Mouse (Mus musculus) stomach, postnatal 0 days (tissue): ENCODE data around the gene Polr2e. TPM values are rescaled to one million over a fixed set of nuclear protein-coding genes. Genes with fewer than 3 reads are reported as not detected.
A peak's percentile ranks its signal among the peaks of the same experiment; 100 is the strongest.

Experiments used
- ATAC-seq: fragments of 200-750 bp; cut with Nextera tagmentation; 2 replicates; pipeline ENCODE4 v1.8.0; 2017; ENCODE audit not compliant: low FRiP score, low TSS enrichment
- DNase-seq: peaks from one replicate; pipeline ENCODE4 v3.0.0-alpha.2; 2016; ENCODE audit warnings: low spot score
- H3K27ac ChIP-seq: fragments of 300-500 bp; sonication (generic); replicated peaks from 2 replicates; pipeline ENCODE4 v1.5.1; 2014; ENCODE audit warnings: mild to moderate bottlenecking, control low read depth
- H3K27me3 ChIP-seq: fragments of 300-500 bp; sonication (generic); 2 replicates; pipeline ENCODE4 v1.6.1; 2014; ENCODE audit warnings: low read length; ENCODE audit not compliant: control insufficient read depth, insufficient read depth
- H3K36me3 ChIP-seq: fragments of 300-500 bp; sonication (generic); 2 replicates; pipeline ENCODE4 v1.6.1; 2014; ENCODE audit warnings: low read length, mixed read lengths; ENCODE audit not compliant: control insufficient read depth, insufficient read depth
- H3K4me1 ChIP-seq: fragments of 300-500 bp; sonication (generic); replicated peaks from 2 replicates; pipeline ENCODE4 v1.6.1; 2014; ENCODE audit warnings: antibody characterized with exemption; ENCODE audit not compliant: control insufficient read depth, insufficient read depth
- H3K4me2 ChIP-seq: fragments of 300-500 bp; sonication (generic); replicated peaks from 2 replicates; pipeline ENCODE4 v1.6.1; 2014; ENCODE audit warnings: low read depth, mild to moderate bottlenecking, control low read depth, moderate library complexity
- H3K4me3 ChIP-seq: fragments of 300-500 bp; sonication (generic); 2 replicates; pipeline ENCODE4 v1.5.1; 2014; ENCODE audit warnings: low read depth, low read length, control low read depth
- H3K9ac ChIP-seq: fragments of 300-500 bp; sonication (generic); 2 replicates; pipeline ENCODE4 v1.6.1; 2014; ENCODE audit warnings: mild to moderate bottlenecking, low read length, control low read depth, mixed read lengths
- H3K9me3 ChIP-seq: fragments of 300-500 bp; sonication (generic); 2 replicates; pipeline ENCODE4 v1.6.1; 2016; ENCODE audit warnings: low read length; ENCODE audit not compliant: control insufficient read depth
- CTCF ChIP-seq: IDR thresholded peaks from 2 replicates; pipeline ENCODE4 v1.5.1; 2016; ENCODE audit warnings: antibody characterized with exemption, low read depth, mild to moderate bottlenecking, moderate library complexity
- EP300 ChIP-seq: optimal IDR thresholded peaks from 2 replicates; pipeline ENCODE3; 2016; ENCODE audit warnings: antibody characterized with exemption
- WGBS: fragments of 180-500 bp; shearing (Covaris S2); extraction: QIAGEN DNeasy Blood & Tissue Kit; methylation state at CpG from one replicate; pipeline ENCODE4 v1.1.7; 2014; 5-methylcytosine and 5-hydroxymethylcytosine counted together
- polyA plus RNA-seq: library from polyadenylated mRNA; unstranded; fragments of >200 nt; fragmentation: Nextera tagmentation; extraction: Ambion mirVana; gene quantifications from 2 replicates; pipeline ENCODE4 v1.2.1, GENCODE M21; 2015

The Polr2e gene
- polyA plus RNA-seq, 1 experiment from 2014 or later = 122 TPM

DNA sequence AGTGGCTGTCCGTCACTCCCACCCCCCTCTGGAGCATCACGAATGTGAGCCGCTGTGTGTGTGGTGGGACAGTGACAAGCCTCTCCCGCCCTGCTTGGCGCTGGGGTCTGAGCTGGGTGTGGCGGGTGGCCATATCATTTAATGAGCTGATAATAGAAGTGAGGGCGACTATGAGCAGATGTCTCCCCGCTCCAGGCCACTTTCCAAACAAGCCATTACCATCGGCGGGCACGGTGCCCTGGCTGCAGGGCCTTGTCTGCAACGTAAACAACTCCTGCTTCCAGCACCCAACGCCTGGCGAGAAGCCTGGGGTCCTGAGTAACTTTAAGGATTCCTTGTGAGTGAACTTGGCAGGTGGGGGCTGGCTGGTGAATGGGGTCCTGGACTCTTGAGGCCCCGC lies 41.8 kb downstream of the Polr2e start:
- peak; percentile 52 for DNase-seq
- Histone ChIP-seq H3K9me3 (no peaks in the 10 kb centered on the region), H3K9ac (peak overlapping the region; percentile 35; the same call in 1 of the 2 replicates), H3K27ac (peak overlapping the region; percentile 30; the same call in 1 of the 2 replicates), H3K4me2 (peak overlapping the region; percentile 80), H3K36me3 (peaks cover 14% of the 10 kb centered on the region), H3K4me1 (0 out of 2 replicates have a peak, but pooled peaks cover 2% of the 10 kb centered on the region), H3K27me3 (no peaks in the 10 kb centered on the region), H3K4me3 (peak overlapping the region; percentile 52)
- peak; percentile 3; the same call in 1 of the 2 replicates for ATAC-seq
- WGBS = 20% methylated on average over 15 of the region's 15 CpGs
- TF ChIP-seq CTCF = no peak
- TF ChIP-seq EP300 = no peak

DNA sequence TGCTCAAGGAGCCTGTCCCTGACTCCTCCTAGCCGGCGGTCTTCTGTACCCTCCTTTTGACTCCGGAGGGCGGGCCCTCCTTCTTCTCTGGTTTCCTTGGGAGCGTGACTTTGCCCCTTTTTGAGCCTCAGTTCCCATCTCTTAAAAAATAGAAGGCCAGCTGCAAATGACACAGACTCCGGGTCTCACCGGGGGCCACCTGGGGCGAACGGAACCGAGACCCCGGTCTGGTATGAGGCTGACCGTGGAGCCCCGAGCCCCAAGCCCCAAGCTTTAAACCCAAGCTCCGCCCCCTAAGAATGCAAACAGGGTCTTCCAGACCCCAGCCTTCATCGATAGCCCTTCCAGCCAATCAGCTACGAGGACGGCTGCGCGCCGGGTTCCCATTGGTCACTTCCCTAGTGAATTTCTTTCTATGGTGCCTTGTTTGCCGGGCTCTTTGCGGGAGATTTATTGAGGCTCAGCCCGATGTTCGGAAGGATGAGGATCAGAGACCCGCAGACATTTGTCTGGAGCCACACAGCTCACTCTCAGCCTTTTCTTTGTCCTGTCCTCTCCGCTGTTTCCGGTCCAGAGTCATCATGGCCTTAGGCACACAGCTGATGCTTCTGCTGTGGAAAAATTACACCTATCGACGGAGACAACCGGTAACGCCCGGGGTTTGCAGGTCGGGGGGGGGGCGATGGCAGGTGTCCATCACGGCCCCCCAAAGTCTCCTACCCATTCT lies 42.4 kb downstream of the Polr2e start:
- TF ChIP-seq CTCF (no peak), EP300 (no peak)
- Histone ChIP-seq H3K9me3 (no peaks in the 10 kb centered on the region), H3K9ac (peak overlapping the region; percentile 63), H3K27ac (peak overlapping the region; percentile 58), H3K4me1 (no peaks in the 10 kb centered on the region), H3K27me3 (no peaks in the 10 kb centered on the region), H3K4me3 (peak overlapping the region; percentile 52), H3K36me3 (peaks cover 15% of the 10 kb centered on the region), H3K4me2 (peak overlapping the region; percentile 80)
- DNase-seq (peak; percentile 69), ATAC-seq (peak; percentile 38; the same call in 1 of the 2 replicates)
- 1% methylated on average over 35 of the region's 35 CpGs for WGBS

DNA sequence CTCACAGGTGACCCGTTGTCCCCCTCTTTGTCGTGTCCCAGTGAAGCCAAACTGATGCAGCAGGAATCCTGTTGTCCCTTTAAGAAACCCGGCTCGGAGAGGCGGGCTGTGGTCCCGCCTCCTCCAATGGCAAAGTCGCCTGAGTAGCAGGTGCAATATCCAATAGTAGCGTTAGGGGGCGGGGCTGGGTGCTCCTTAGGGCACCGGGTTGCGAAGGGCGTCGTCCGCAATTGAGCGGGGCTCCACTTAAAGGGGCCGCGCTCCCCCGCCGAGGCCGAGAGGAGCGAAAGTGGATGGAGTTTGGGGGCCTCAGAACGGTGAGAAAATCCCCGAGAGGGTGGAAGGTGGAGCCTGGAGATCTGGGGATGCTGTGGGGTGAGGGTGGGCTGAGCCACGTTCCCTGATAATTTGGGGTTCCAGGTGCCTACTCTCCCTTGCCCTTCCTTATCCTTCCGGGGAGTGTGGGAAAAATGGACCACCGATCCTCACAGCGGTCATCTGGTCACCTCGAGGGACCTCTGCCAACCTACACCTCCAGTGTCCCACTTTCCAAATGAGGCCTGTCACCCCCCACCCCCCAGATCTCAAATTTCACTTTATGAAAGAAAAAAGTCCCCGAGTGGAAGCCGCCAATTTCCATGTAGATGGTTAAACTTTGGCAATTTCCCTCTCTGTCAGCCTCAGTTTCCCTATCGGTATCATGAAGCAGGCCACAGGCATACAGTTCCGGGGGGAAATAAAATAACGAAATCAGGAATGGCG lies 43.1 kb downstream of the Polr2e start, which contains the start of gene Abca7:
Gene Abca7 (plus strand): TSS at position 223 of the 762 bp plus-strand sequence.
- peak within 1 kb of the TSS; percentile 58 for H3K27ac ChIP-seq
- WGBS = under 1% methylated on average over 34 of the region's 34 CpGs
- peaks cover 17% of the 10 kb centered on the region for H3K36me3 ChIP-seq
- H3K4me1 ChIP-seq = no peaks in the 10 kb centered on the region
- TF ChIP-seq EP300 = no peak
- peak; percentile 45 for TF ChIP-seq CTCF
- DNase-seq (peak; percentile 97), ATAC-seq (peak; percentile 92)
- peak within 1 kb of the TSS; percentile 63 for H3K9ac ChIP-seq
- H3K4me3 ChIP-seq = peak within 1 kb of the TSS; percentile 52
- no peaks in the 10 kb centered on the region for H3K27me3 ChIP-seq
- no peaks in the 10 kb centered on the region for H3K9me3 ChIP-seq
- H3K4me2 ChIP-seq = peak within 1 kb of the TSS; percentile 80

DNA sequence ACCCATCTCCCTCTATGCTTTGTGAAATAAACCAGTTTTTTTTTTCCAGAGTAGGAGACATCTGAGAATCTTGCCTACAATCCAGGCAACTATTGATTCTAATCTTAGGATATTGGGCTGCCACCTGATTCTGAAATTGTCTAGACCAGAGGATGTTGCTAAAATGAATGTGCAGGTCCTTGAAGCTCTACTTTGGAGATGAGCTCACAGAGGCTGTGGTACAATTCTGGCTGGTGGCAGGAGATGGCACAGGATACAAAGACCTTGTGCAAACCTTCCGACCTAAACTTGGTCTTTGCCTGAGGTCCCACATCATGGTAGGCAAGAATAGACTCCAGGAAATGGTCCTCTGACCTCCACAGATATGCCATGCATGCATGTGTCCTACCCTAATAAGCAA lies 44.0 kb downstream of the Polr2e start:
- DNase-seq (no peak), ATAC-seq (no peak)
- Histone ChIP-seq H3K4me1 (no peaks in the 10 kb centered on the region), H3K27me3 (no peaks in the 10 kb centered on the region), H3K36me3 (peaks cover 17% of the 10 kb centered on the region), H3K9ac (no peak overlapping the region), H3K27ac (no peak overlapping the region), H3K4me2 (no peak overlapping the region), H3K9me3 (no peaks in the 10 kb centered on the region), H3K4me3 (no peak overlapping the region)
- WGBS = 68% methylated on average over 1 of the region's 1 CpGs
- TF ChIP-seq EP300 (no peak), CTCF (no peak)

DNA sequence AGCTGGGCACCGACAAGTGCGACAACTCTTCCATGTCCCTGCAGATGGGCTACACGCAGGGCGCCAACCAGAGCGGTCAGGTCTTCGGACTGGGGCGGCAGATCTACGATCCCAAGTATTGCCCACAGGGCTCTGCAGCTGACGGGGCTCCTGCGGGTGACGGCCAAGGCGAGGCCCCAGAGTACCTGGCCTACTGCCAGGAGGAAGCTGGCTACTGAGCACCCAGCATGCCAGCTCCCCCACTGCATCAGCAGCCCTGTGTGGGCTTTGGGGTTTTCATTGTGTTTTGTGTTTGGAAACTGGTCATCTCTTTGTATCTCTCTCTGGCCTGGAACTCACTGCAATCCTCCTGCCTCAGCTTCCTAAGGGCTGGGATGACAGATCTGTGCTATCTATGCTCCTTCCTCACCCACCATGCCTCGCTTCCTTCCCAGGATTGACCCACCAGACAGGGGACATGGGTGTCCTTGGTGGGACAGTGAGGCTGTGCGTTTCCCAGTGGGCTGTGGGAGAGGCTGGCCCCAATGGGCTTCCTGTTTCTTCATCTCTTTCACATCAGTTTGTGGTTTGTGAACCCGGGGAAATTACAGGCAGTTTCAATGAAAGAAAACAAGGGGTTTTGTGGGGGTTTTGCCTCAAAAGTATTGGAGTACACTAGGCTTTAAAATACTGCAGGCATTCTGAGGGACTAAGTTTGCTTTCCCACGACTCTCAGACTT lies 45.0 kb downstream of the Polr2e start:
- no peak overlapping the region for H3K27ac ChIP-seq
- no peak overlapping the region for H3K4me2 ChIP-seq
- no peak overlapping the region for H3K4me3 ChIP-seq
- H3K9me3 ChIP-seq = no peaks in the 10 kb centered on the region
- H3K9ac ChIP-seq = 0 out of 2 replicates have a peak overlapping the region, but pooled peaks have one; percentile 13
- WGBS = 75% methylated on average over 16 of the region's 16 CpGs
- peaks cover 17% of the 10 kb centered on the region for H3K36me3 ChIP-seq
- ATAC-seq = no peak
- TF ChIP-seq CTCF = no peak
- TF ChIP-seq EP300 = no peak
- no peaks in the 10 kb centered on the region for H3K4me1 ChIP-seq
- peak; percentile 76 for DNase-seq
- no peaks in the 10 kb centered on the region for H3K27me3 ChIP-seq
